Mouse (Mus musculus) layer of hippocampus, postnatal 14 days (tissue): ENCODE measurements around the gene Uba7. TPM values are rescaled to one million over a fixed set of nuclear protein-coding genes. Genes with fewer than 3 reads are reported as not detected.
"Not testable (repeated sequence)": the region's sequence is repeated elsewhere in the genome, so short reads cannot be mapped to it uniquely, and the experiment has no call there.

Experiments used
- DNase-seq, 2 experiments: peaks; one replicate each; pipeline ENCODE4 v3.0.0; 2021 to 2022; ENCODE audit warnings: low spot score in 2 of 2, mixed read lengths in 1 of 2
- total RNA-seq, 2 experiments: library from RNA; stranded (reverse); gene quantifications; 2 replicates each; pipeline ENCODE4 v1.2.3; 2021

Gene Uba7
- total RNA-seq, 2 experiments from 2014 or later, result 2.7 to 3.2 TPM

GRCm38 (mm10) chr9:107992197-107992596 lies 16.9 kb downstream of the Uba7 start, which contains the start of gene Cdhr4:
TSS of gene Cdhr4 (plus strand) at chr9:107992497.
- no peak for DNase-seq

- DNase-seq, result no peak
Measured at GRCm38 (mm10) chr9:107993013-107993412, 17.7 kb downstream of the Uba7 start.

GRCm38 (mm10) chr9:107994464-107994863 lies 19.2 kb downstream of the Uba7 start:
- no peak for DNase-seq

- no peak for DNase-seq
Measured at GRCm38 (mm10) chr9:107995513-107995912, 20.2 kb downstream of the Uba7 start.

- DNase-seq, result no peak
Measured at GRCm38 (mm10) chr9:107996049-107996448, 20.7 kb downstream of the Uba7 start, which contains the start of gene Gm20662. TSS of gene Gm20662 (plus strand) at chr9:107996349.

- peak; percentile 100 for DNase-seq
Measured at GRCm38 (mm10) chr9:108001922-108002770, 26.8 kb downstream of the Uba7 start, which contains the start of gene Ip6k1. TSS of gene Ip6k1 (plus strand) at chr9:108002501.

GRCm38 (mm10) chr9:108002778-108003530 lies 27.6 kb downstream of the Uba7 start:
- DNase-seq, result no peak

GRCm38 (mm10) chr9:108003531-108003890 lies 28.2 kb downstream of the Uba7 start:
- peak in 1 of 2 experiments; percentile 17 for DNase-seq

- DNase-seq, result no peak
Measured at GRCm38 (mm10) chr9:108008041-108008440, 32.7 kb downstream of the Uba7 start.

- no peak for DNase-seq
Measured at GRCm38 (mm10) chr9:108010385-108010784, 35.1 kb downstream of the Uba7 start.

- not testable (repeated sequence) for DNase-seq
Measured at GRCm38 (mm10) chr9:108013577-108013976, 38.3 kb downstream of the Uba7 start.

- no peak for DNase-seq
Measured at GRCm38 (mm10) chr9:108017127-108017526, 41.8 kb downstream of the Uba7 start.

- no peak for DNase-seq
Measured at GRCm38 (mm10) chr9:108020741-108021140, 45.4 kb downstream of the Uba7 start.

- no peak for DNase-seq
Measured at GRCm38 (mm10) chr9:108023216-108023615, 47.9 kb downstream of the Uba7 start.

GRCm38 (mm10) chr9:108026584-108026983 lies 51.3 kb downstream of the Uba7 start:
- DNase-seq, result no peak

GRCm38 (mm10) chr9:108027867-108028266 lies 52.6 kb downstream of the Uba7 start:
- no peak for DNase-seq

GRCm38 (mm10) chr9:108032126-108032525 lies 56.8 kb downstream of the Uba7 start:
- no peak for DNase-seq

Other genes starting within 250 kb of the Uba7 start
- 100 to 1,000 TPM; 157 to 160 TPM for gene Rbm5, start 204.5 kb upstream of the Uba7 start, total RNA-seq
- gene Rbm6, start 102.3 kb upstream of the Uba7 start, total RNA-seq, result 10 to 100 TPM; 57.7 to 60.2 TPM
- 10 to 100 TPM; 17.0 to 20.9 TPM for gene Mon1a, start 87.4 kb upstream of the Uba7 start, total RNA-seq
- gene Mst1r, start 68.6 kb upstream of the Uba7 start, total RNA-seq, result 1 to 10 TPM; 1.8 to 2.9 TPM
- gene Actl11, start 47.0 kb upstream of the Uba7 start, total RNA-seq, result not detected
- 100 to 1,000 TPM; 497 to 516 TPM for gene Camkv, start 39.8 kb upstream of the Uba7 start, total RNA-seq
- 10 to 100 TPM; 22.3 to 23.8 TPM for gene Traip, start 25.4 kb upstream of the Uba7 start, total RNA-seq
- 1 to 10 TPM; 1.2 to 1.6 TPM for gene Gm20661, start 7.6 kb downstream of the Uba7 start, total RNA-seq
- 10 to 100 TPM in 1 of 2 experiments, 1 to 10 TPM in 1; 9.2 to 11.5 TPM for gene Inka1, start 10.4 kb downstream of the Uba7 start, total RNA-seq
- 1 to 10 TPM; 4.0 TPM for gene Cdhr4, start 17.0 kb downstream of the Uba7 start, total RNA-seq
- 1 to 10 TPM in 1 of 2 experiments, not detected in 1; 1.1 TPM for gene Gm20662, start 20.8 kb downstream of the Uba7 start, total RNA-seq
- 100 to 1,000 TPM; 178 to 188 TPM for gene Ip6k1, start 27.0 kb downstream of the Uba7 start, total RNA-seq
- gene Gmppb, start 73.7 kb downstream of the Uba7 start, total RNA-seq, result 10 to 100 TPM; 14.7 to 17.5 TPM
- gene Amigo3, start 77.7 kb downstream of the Uba7 start, total RNA-seq, result 1 to 10 TPM; 2.2 to 2.8 TPM
- not detected for gene Mst1, start 104.9 kb downstream of the Uba7 start, total RNA-seq
- gene Rnf123, start 107.8 kb downstream of the Uba7 start, total RNA-seq, result 10 to 100 TPM; 84.9 to 86.8 TPM
- gene Apeh, start 119.1 kb downstream of the Uba7 start, total RNA-seq, result 10 to 100 TPM; 39.4 to 42.8 TPM
- 100 to 1,000 TPM; 203 to 219 TPM for gene Bsn, start 214.9 kb downstream of the Uba7 start, total RNA-seq